Mouse (Mus musculus): ENCODE measurements around the gene Mesp2.

- TF ChIP-seq CTCF (IDR thresholded peaks at IDR 0.05; ENCODE audit: control insufficient read depth, insufficient read depth, low read length) = no peak
- TF ChIP-seq POLR2A (IDR thresholded peaks at IDR 0.05; ENCODE audit: borderline replicate concordance, control insufficient read depth, low read depth, low read length) = no peak
Observed at GRCm38 (mm10) chr7:79858202-79858934, 47.8 kb downstream of the Mesp2 start.

Data from bone marrow, adult 2 months (tissue).